Mouse (Mus musculus): ENCODE results near the gene Lipt1. TPM values are rescaled to one million over a fixed set of nuclear protein-coding genes. Genes with fewer than 3 reads are reported as not detected.

Gene Lipt1
- polyA plus RNA-seq, 1 experiment from 2014 or later = 7.9 TPM

DNA sequence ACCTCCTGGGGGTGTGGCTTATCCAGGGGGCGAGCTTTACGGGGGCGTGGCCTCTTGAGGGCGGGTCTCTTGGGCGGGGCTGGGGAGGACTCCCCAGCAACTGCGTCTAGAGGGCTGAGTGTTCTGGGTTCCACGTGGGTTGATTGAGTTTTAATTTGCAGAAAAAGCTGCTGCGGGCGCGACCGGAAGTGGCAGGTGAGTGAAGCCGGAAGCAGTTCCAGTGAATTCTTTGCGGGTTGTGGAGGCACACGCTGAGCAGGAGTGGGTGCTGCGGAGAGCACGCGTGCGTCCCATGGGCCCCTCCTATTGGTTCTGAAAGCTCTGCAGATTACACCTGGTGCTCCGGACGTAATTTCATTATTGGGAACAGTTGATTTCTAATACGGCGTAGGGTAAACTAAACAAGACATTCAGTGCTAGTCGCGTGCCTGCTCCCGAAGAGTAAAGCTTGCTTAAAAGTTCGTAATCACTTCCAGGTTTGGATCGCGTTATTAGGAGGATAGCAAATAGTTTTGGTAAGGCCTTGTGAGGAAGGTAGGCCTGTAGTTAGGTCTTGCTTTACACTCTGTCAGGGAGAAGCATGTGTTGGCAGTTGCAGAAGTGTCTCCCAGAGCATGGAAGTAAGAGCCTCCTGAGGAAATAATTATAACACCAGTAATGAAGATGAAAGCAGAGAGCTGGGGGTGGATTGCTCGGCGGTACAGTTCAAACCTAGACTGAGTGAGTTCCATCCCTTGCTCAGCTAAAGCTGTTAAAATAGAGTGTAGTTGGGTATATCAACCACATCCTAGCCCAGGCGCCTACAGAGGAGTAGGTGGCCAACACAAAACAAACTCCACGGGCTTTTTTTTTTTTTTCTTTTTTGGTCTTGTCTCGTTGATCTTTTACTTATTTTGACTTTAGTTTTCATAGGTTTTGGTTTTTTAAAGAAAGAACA lies 861 bp downstream of the Lipt1 start:
- 7% methylated on average over 33 of the region's 33 CpGs for WGBS
- Histone ChIP-seq H3K4me3 (peak overlapping the region; percentile 46), H3K27ac (replicated peaks) (peak overlapping the region; percentile 80), H3K9ac (peak overlapping the region; percentile 49), H3K4me2 (peak overlapping the region; percentile 84), H3K27me3 (no peaks in the 10 kb centered on the region), H3K4me1 (replicated peaks) (peaks cover 15% of the 10 kb centered on the region), H3K9me3 (no peaks in the 10 kb centered on the region), H3K36me3 (peaks cover 25% of the 10 kb centered on the region)
- peak; percentile 91 for ATAC-seq (ENCODE audit: low FRiP score, low read depth)

DNA sequence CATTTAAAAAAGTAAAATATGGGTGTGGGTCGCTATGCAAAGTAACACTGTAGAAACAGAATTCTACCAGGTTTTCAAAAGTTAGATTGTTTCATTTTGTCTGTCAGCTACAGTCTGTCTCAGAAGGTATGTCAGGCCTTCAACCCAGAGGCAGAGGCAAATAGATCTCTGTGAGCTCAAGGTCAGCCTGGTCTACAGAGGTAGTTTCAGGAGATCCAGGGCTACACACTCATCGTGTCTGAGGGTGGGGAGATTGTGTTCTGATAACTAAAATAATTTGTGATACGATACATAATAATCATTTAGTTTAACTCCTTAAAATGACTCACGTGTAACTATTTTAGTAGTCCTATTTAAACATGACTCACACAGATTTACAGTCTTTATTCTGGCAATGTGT lies 1.6 kb downstream of the Lipt1 start:
- ATAC-seq (ENCODE audit: low FRiP score, low read depth) = no peak
- Histone ChIP-seq H3K27ac (replicated peaks) (no peak overlapping the region), H3K9ac (no peak overlapping the region), H3K27me3 (no peaks in the 10 kb centered on the region), H3K36me3 (peaks cover 30% of the 10 kb centered on the region), H3K4me1 (replicated peaks) (peaks cover 15% of the 10 kb centered on the region), H3K4me3 (peak overlapping the region; percentile 46), H3K4me2 (peak overlapping the region; percentile 84), H3K9me3 (no peaks in the 10 kb centered on the region)
- WGBS = 98% methylated on average over 4 of the region's 4 CpGs

DNA sequence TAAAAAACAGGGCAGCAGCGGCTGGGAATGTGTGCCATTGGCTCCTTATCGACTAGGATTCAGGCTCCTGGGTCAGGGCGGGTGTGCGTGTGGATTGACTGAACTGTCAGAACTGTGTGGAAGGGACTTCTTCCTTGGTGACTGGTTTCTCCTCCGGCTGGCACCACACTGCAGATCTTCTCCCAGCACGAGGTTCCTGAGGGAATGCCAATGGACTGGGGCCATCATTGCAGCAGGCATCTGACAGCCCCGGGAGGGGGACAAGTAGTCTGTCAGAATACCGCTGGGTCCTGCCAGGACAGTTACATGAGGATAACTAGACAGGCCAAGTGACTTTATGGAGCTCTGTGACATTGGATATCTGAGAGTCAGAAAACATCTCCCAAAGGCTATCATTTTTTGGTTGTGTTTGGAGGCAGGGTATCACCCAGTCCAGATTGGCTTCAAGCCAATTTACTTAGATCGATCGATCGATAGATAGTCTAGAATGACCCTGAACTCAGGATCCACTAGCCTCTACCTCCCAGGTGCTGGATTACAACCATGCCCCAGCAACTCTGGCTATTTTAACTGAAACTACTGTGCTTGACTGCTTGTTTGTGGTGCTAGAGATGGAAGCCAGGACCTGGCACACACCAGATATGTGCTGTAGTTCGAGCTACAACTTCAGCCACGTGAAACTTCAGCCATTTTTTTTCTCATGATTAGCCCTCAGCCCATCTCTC lies 6.4 kb downstream of the Lipt1 start:
- no peaks in the 10 kb centered on the region for H3K27me3 ChIP-seq
- no peak overlapping the region for H3K4me2 ChIP-seq
- 92% methylated on average over 13 of the region's 13 CpGs for WGBS
- H3K36me3 ChIP-seq = peaks cover 56% of the 10 kb centered on the region
- H3K9ac ChIP-seq = no peak overlapping the region
- peaks cover 4% of the 10 kb centered on the region for H3K4me1 ChIP-seq (replicated peaks)
- no peak for ATAC-seq (ENCODE audit: low FRiP score, low read depth)
- H3K27ac ChIP-seq (replicated peaks) = no peak overlapping the region
- H3K9me3 ChIP-seq = no peaks in the 10 kb centered on the region
- H3K4me3 ChIP-seq = no peak overlapping the region

DNA sequence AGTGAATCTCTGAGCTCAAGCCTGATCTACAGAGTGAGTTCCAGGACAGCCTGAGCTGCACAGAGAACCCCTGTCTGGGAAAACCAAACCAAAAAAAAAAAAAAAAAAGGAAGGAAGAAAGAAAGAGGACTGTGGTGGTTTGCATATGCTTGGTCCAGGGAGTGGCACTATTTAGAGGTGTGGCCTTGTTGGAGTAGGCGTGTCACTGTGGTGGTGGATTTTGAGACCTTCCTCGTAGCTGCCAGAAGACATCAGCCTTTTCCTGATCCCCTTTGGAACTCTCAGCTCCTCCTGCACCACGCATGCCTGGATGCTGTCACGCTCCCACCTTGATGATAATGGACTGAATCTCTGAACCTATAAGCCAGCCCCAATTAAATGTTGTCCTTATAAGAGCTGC lies 11.9 kb downstream of the Lipt1 start:
- H3K4me1 ChIP-seq (replicated peaks) = no peaks in the 10 kb centered on the region
- no peak overlapping the region for H3K4me3 ChIP-seq
- no peak overlapping the region for H3K9ac ChIP-seq
- no peak overlapping the region for H3K27ac ChIP-seq (replicated peaks)
- WGBS = 94% methylated on average over 4 of the region's 4 CpGs
- H3K9me3 ChIP-seq = no peaks in the 10 kb centered on the region
- no peak for ATAC-seq (ENCODE audit: low FRiP score, low read depth)
- H3K4me2 ChIP-seq = no peak overlapping the region
- H3K36me3 ChIP-seq = peaks cover 36% of the 10 kb centered on the region
- H3K27me3 ChIP-seq = no peaks in the 10 kb centered on the region

DNA sequence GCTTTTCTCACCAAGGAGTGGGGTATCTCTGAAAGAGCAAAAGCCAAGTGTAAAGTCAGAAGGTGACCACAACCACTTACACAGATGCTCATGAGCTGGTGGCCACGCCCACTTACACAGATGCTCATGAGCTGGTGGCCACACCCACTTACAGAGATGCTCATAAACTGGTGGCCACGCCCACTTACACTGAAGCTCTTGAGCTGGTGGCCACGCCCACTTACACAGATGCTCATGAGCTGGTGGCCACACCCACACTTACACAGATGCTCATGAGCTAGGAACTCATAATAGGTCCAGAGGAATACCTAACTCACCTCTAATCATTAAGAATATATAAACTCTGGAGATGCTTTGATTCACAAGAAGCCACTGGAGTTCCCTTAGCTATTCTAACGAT lies 12.9 kb downstream of the Lipt1 start:
- Histone ChIP-seq H3K9me3 (no peaks in the 10 kb centered on the region), H3K4me2 (no peak overlapping the region), H3K27me3 (no peaks in the 10 kb centered on the region), H3K36me3 (peaks cover 26% of the 10 kb centered on the region; the same call in 1 of the 2 replicates), H3K4me1 (replicated peaks) (peaks cover 6% of the 10 kb centered on the region), H3K27ac (replicated peaks) (no peak overlapping the region), H3K4me3 (no peak overlapping the region), H3K9ac (no peak overlapping the region)
- 76% methylated on average over 4 of the region's 4 CpGs for WGBS
- ATAC-seq (ENCODE audit: low FRiP score, low read depth) = no peak

DNA sequence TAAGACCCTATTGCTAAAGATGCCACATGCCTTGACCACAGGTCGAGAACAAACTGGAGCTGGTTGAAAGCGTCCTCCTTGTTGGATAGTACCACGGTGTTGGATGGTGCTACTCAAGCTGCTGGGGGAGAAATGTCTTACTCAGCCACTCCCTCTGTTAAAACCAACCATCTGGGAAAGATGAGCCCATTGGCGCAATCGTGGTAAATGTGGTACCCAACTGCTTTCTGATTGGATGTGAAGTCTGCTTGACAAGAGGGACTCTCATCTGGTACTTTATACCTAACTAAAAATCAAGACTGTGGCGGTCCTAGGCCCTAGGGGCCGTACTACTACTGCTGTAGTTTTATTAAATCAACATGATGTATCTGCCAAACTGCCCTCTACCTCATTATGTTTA lies 17.7 kb downstream of the Lipt1 start:
- peak overlapping the region; percentile 82; the same call in 1 of the 2 replicates for H3K9ac ChIP-seq
- WGBS = 86% methylated on average over 7 of the region's 7 CpGs
- peaks cover 25% of the 10 kb centered on the region for H3K4me1 ChIP-seq (replicated peaks)
- no peaks in the 10 kb centered on the region for H3K27me3 ChIP-seq
- no peak overlapping the region for H3K27ac ChIP-seq (replicated peaks)
- H3K9me3 ChIP-seq = no peaks in the 10 kb centered on the region
- peak overlapping the region; percentile 87 for H3K4me3 ChIP-seq
- no peak for ATAC-seq (ENCODE audit: low FRiP score, low read depth)
- peak overlapping the region; percentile 89 for H3K4me2 ChIP-seq
- H3K36me3 ChIP-seq = peaks cover 8% of the 10 kb centered on the region; the same call in 1 of the 2 replicates

DNA sequence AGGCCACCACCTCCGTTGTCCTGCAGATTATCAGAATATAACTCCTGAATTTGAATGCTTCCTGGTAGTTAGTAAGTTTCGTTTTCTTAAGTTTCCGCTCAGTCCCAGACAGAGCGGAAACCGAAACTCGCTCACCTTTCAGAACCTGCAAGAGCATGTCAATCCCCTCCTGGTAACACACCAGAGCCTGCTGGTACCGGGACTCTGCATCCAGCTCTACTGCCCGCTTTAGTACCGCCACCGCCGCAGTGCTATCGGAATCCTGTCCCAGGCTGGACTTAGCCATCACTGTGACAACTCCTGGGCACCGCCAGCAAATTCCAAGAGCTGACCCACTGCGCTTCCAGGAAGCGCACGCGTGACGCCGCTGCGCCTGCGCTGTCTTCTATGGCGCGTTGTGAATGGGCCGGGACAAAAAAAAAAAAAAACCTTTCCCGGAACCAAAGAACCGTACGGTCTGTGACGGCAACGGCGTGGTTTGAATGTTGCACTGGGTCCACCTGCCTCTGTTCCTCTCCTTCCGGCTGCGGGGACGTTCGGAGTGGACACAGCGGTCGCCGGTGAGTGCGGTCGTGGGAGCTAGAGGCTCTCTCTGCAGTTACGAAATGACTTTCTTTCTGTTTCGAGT lies 18.6 kb downstream of the Lipt1 start, which contains the start of the genes Mitd1 and Mrpl30:
TSS of gene Mitd1 (minus strand) at position 387 of the 628 bp plus-strand sequence.
TSS of gene Mrpl30 (plus strand) at position 453 of the 628 bp plus-strand sequence.
- under 1% methylated on average over 41 of the region's 41 CpGs for WGBS
- H3K4me2 ChIP-seq = peak within 1 kb of the TSS; percentile 89
- peaks cover 25% of the 10 kb centered on the region for H3K4me1 ChIP-seq (replicated peaks)
- H3K4me3 ChIP-seq = peak within 1 kb of the TSS; percentile 87
- H3K27me3 ChIP-seq = no peaks in the 10 kb centered on the region
- peak within 1 kb of the TSS; percentile 82 for H3K9ac ChIP-seq
- H3K9me3 ChIP-seq = no peaks in the 10 kb centered on the region
- peak within 1 kb of the TSS; percentile 84 for H3K27ac ChIP-seq (replicated peaks)
- peaks cover 13% of the 10 kb centered on the region for H3K36me3 ChIP-seq
- peak; percentile 93 for ATAC-seq (ENCODE audit: low FRiP score, low read depth)

DNA sequence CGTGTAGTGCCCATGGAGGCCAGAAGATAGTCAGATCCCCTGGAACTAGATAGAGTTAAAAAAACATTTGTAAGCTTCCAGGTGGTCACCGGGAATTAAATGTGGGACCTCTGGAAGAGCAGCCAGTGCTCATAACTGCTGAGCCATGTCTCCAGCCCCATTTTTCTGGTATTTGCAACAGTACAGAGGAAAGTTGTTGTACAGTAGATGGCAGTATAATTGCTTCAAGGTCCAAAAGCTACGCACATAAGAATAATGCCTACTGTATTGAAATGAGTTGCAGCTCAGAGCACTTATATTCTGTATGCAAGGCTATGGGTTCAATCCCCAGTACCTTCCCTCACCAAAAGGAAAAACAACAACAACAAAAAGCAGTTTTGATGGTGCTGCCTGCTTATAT lies 19.9 kb downstream of the Lipt1 start:
- no peaks in the 10 kb centered on the region for H3K27me3 ChIP-seq
- ATAC-seq (ENCODE audit: low FRiP score, low read depth) = no peak
- no peak overlapping the region for H3K9ac ChIP-seq
- peak overlapping the region; percentile 87 for H3K4me3 ChIP-seq
- H3K36me3 ChIP-seq = peaks cover 24% of the 10 kb centered on the region
- no peaks in the 10 kb centered on the region for H3K9me3 ChIP-seq
- no peak overlapping the region for H3K27ac ChIP-seq (replicated peaks)
- H3K4me1 ChIP-seq (replicated peaks) = peaks cover 25% of the 10 kb centered on the region
- 62% methylated on average over 3 of the region's 3 CpGs for WGBS
- H3K4me2 ChIP-seq = peak overlapping the region; percentile 89

DNA sequence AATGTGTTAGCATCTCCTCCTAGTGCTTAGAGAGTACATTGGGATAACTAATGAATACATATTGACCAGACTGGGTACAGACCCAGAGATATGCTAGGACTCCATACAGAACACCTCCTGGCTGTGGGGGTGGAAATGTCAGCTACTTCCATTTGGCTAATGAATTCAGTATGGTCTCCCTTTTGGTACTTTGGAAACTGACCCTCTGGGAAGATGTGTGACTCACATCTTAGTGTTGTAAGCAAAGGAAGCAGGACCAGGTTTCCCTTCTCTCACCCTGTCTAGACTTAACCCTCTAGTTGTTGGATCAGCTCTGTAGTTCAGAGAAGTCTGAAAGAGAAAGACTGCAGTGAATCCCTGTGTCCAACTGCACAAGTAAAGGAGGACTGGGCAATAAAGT lies 23.1 kb downstream of the Lipt1 start:
- Histone ChIP-seq H3K4me1 (replicated peaks) (peaks cover 18% of the 10 kb centered on the region), H3K27me3 (no peaks in the 10 kb centered on the region), H3K36me3 (peaks cover 55% of the 10 kb centered on the region), H3K4me2 (no peak overlapping the region), H3K27ac (replicated peaks) (no peak overlapping the region), H3K9me3 (no peaks in the 10 kb centered on the region), H3K4me3 (no peak overlapping the region), H3K9ac (no peak overlapping the region)
- ATAC-seq (ENCODE audit: low FRiP score, low read depth) = no peak

DNA sequence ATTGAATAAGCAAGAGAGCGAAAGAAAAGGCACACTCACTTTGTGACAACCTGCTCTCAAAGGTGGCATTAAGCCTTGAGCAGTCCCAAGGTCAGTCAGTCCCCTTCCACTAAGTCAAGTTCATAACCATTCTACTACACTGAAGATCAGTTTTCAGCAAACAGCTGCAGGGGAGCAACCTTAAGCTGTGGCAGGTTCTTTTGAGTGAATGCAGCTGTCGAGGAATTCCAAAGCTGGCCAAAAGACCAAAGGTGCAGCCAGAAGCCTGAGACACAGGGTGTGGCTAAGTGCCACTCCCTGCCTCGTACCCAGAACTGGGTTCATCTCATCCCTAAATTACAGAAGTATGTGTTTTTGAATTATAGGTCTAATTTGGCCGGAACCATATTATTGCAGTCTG lies 28.3 kb downstream of the Lipt1 start:
- H3K4me2 ChIP-seq = no peak overlapping the region
- H3K36me3 ChIP-seq = peaks cover 48% of the 10 kb centered on the region
- H3K4me3 ChIP-seq = no peak overlapping the region
- no peaks in the 10 kb centered on the region for H3K27me3 ChIP-seq
- H3K4me1 ChIP-seq (replicated peaks) = no peaks in the 10 kb centered on the region
- no peak for ATAC-seq (ENCODE audit: low FRiP score, low read depth)
- no peak overlapping the region for H3K9ac ChIP-seq
- no peaks in the 10 kb centered on the region for H3K9me3 ChIP-seq
- 85% methylated on average over 4 of the region's 4 CpGs for WGBS
- H3K27ac ChIP-seq (replicated peaks) = no peak overlapping the region

DNA sequence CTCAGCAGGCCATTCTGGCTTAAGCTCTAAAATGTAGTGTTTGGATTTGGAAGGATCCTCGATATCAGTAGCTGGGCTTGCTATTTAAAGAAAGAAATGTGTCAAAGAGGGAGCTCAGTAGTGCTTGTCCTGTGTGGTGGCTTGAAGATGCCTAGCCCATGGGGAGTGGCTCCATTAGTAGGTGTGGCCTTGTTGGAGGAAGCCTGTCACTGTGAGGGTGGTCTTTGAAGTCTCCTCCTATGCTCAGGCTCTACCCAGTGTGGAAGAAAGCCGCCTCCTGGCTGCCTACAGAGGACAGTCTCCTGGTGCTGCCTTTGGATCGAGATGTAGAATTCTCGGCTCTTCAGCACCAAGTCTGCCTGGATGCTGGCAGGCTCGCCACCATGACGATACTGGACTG lies 28.8 kb downstream of the Lipt1 start:
- Histone ChIP-seq H3K9ac (no peak overlapping the region), H3K9me3 (no peaks in the 10 kb centered on the region), H3K27me3 (no peaks in the 10 kb centered on the region), H3K4me1 (replicated peaks) (no peaks in the 10 kb centered on the region), H3K4me3 (no peak overlapping the region), H3K27ac (replicated peaks) (no peak overlapping the region), H3K36me3 (peaks cover 44% of the 10 kb centered on the region), H3K4me2 (no peak overlapping the region)
- ATAC-seq (ENCODE audit: low FRiP score, low read depth) = no peak
- WGBS = 60% methylated on average over 6 of the region's 6 CpGs

DNA sequence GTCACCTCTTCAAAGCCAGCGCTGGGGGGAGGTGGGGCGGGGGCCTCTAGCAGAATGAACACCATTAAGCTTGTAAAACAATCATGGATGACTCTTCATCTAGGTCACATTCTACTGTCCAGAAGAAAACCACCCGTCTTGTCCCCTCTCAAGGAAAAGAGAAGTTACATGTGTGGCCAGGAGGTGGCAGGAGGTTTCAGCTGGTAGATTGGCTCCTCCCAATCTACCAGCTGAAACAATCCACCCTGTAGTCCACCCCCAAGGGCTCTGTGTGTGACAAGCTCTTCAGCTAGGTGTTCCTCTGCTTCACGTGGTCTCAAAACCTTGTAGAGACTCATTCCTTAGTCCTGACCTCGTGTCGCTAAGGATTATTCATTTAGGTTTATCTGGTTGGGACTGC lies 31.6 kb downstream of the Lipt1 start:
- no peak overlapping the region for H3K9ac ChIP-seq
- H3K4me2 ChIP-seq = no peak overlapping the region
- no peak overlapping the region for H3K4me3 ChIP-seq
- WGBS = 42% methylated on average over 6 of the region's 6 CpGs
- H3K27me3 ChIP-seq = no peaks in the 10 kb centered on the region
- ATAC-seq (ENCODE audit: low FRiP score, low read depth) = no peak
- no peak overlapping the region for H3K27ac ChIP-seq (replicated peaks)
- peaks cover 17% of the 10 kb centered on the region for H3K36me3 ChIP-seq
- no peaks in the 10 kb centered on the region for H3K4me1 ChIP-seq (replicated peaks)
- H3K9me3 ChIP-seq = no peaks in the 10 kb centered on the region
